Mouse (Mus musculus): ENCODE data around the gene Nup54.
A peak's percentile ranks its signal among the peaks of the same experiment; 100 is the strongest.

The Nup54 gene

DNA sequence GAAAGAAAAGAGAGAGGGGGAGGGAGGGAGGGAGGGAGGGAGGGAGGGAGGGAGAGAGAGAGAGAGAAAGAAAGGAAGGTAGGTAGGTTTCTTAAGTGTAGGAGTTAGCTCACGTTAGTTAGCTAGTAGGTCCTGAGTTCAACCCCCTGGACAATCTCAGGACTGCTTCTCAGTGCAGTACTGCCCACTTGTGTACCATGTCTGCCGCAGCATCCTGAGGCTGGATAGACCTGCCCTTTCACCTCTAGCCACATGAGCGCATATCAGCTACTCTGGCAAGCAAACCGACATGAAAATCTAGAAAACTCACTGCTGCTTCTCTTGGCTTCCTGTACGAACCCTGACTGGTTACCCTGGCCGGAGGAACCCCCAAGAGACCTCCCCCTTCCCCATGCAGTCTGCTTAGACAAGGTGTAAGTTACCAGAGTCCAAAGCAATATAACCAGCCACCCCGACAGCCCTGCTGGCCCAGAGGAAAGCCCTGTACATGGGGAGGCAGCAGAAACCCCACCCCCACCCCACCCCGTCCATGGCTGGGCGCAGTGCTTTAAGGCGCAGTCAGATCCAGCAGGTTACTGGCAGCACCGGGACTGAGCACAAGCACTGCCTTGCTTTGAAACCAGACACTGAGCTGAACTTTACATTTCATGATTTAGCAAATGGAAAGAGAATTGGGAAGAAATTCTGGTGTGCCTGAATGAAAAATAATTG is 21.6 kb downstream of the Nup54 start:
- no peak for DNase-seq (ENCODE audit: low read depth, low spot score)

DNA sequence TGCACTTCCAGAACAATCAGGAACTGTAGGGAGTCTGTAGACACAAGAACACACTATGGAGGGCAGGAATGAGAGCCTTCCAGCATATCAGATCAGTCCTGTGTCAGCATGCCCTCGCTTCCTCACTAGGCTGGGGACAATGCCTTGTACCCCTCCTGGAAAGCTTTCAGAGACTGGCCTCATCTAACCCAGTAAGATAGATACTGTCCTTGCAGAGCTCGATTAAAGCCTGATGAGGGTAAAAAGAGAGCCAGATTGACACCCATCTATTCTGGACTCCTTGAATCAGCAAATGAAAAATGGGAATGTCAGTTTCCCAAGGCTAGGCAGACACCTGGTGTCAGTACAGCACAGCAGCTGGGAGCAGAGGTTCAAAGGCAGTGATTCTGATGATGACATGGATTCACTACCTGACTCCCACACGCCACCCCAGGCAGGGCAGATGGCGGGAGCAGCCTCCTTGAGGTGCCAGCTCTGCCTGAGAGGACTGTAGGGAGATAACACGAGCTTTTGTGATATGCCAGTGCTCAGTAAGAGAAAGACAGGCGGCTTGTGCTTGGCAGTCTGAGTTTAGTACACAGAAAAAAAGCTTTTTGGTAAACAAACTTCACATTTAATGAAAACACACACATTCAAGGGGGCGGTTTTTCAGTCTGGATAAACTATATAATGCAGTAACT is 23.4 kb downstream of the Nup54 start:
- DNase-seq (ENCODE audit: low read depth, low spot score): no peak

DNA sequence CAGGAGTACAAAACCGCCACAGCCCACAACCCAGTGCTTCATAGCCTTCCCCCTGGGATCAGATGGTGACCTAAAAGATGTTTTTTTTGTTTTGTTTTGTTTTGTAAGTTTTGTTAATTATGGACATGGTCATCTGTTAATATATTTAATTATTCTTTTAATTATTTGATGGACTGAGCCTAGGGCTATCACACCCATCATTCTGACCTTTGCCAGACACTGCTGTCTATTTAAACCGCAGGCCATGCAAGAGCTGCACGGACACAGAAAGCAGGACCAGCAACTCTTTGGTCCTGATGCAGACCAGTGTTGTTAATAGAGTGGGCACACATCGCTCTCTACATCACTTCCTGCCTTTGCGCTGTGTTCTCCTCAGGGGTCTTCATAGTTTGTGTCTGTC is 24.5 kb downstream of the Nup54 start:
- DNase-seq (ENCODE audit: low read depth, low spot score): no peak

DNA sequence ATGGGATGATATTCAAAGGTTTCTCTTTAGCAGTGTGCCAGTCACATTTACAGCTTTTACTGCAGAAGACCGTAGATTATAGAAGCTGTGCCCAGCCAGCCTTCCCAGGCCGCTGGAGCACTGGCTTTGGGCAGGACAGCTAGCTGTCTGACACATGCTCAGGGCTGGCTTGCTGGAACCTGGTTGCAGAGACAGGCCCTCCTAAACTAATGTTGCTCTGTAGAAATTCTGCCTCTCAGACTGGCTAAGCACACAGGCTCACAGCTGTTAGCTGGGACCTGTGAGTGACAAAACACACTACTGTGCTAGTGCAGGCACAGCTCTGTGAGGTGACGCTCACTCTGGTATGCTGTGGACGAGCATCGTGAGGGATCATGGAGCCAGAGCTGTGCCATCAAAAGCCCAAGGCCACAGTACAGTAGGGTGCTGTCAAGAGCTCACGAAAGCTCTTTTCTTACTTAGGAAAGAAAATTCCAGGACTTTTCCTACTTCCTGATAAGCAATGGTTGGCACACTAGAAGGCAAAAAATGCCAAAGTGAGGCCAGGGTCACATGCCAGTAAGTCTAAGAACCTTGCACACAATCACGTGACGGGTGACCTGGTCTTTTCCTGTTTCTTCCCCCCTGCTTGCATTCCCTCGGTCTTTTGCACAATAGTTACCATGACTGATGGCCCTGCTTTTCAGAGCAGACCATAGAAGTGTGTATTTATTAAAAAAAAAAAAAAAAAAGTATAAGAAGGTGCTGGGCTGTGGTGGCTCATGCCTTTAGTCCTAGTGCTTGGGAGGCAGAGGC is 25.5 kb downstream of the Nup54 start:
- no peak for DNase-seq (ENCODE audit: low read depth, low spot score)

DNA sequence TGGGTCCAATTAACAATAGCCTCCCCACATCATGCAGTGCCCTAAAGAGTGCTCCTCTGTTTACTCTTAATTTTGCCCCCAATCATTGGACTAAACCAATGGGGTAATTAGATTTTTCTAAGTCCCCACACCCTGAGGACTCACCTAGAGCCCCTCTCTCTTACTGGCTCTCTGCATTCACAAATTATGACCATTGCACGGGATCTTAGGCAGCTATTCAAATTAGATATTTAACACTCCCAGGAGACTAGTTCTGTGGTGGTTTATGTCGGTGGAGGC is 30.7 kb downstream of the Nup54 start:
- no peak for DNase-seq (ENCODE audit: low read depth, low spot score)

DNA sequence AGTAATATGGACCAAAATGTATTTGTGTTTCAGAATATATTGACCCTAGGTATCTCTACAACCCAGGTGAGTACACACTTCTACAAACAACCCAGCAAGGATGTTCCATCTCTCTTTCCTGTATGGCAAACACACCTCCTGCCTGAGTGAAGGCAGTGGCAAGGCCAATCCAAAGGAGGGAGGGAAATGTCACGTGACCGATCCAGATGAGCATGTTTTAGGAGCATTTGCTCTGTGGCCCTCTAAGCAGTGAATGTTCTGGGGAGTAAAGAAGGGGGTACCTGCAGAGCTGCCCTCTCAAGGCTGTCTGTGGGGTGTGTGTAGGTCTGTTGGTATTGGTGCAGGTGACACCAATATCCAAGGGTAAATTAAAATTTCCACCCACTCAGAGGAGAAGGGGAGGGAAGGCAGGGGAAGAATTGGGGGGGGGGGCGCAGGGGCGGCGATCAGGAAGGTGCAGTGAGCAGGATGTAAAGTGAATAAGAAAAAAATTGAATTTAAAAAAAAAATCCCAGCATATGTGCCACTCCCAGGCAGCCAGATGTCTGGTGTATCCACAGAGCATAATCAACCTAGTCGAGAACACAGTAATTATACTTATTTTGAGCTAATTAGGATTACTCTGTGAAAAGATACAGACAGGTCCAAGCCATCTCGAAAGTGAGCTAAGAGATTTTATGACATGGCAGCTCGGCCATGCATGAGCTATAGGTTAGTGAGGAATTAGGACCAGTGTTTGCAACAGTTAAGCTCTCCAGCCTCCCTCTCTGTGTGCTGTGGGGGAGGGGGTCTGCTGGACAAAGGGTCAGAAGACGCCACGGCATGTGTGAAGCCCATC is 31.2 kb downstream of the Nup54 start:
- no peak for DNase-seq (ENCODE audit: low read depth, low spot score)

DNA sequence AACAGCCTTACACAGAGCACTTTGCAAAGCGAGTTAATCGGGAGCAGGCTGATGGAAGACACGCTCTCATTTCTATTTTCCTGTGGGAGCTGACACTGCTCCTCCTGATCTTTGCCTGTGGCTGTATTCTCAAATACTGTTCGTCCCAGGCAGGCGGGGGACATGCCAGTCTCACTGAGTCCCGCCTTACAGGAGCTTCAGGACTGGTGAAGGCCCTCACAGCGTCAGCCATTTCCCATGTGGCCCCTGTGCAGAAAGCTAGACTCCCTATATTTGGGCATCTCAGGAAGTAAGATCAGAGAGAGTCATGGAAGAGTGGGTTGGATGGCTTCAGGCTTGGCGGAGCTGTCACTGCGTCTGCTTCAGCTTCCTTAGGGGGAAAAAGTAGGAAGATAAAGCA is 32.2 kb downstream of the Nup54 start:
- no peak for DNase-seq (ENCODE audit: low read depth, low spot score)

DNA sequence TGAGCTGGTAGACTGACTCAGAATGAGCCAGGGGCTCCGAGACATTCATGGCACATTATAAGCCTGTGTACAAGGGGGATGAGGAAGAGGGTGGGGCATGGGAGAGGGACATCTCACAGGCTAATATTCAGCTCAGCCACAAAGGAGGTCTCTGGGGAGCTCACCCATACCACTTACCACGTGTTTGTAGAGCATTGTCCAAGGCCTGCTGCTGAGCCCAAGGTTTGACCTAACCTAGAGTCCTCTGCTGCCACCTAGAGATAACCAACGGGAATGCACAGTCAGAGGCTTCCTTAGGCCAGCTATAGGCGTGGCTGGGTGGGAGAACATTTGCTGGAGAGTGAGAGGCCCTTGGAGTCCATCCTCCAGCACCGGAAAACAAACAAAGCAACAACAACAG is 36.9 kb downstream of the Nup54 start:
- peak; percentile 93 for DNase-seq (ENCODE audit: low read depth, low spot score)

DNA sequence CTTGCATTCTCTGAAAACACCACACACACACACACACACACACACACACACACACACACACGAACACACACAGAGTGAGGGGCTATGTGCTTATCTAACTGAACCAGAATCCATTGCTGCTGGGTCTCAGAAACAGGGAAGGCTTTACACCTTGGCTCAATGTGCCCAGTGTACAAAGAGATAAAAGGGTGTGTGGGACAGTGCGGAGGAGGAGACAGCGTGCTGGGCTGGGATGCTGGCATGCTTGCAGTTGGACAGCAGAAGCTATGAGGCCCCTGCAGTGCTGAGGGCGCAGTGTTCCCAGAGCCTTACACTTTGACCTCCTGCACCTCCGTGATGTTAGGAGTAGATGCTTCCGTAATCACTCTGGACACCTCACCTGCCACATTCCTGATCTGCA is 38.5 kb downstream of the Nup54 start:
- DNase-seq (ENCODE audit: low read depth, low spot score): no peak

DNA sequence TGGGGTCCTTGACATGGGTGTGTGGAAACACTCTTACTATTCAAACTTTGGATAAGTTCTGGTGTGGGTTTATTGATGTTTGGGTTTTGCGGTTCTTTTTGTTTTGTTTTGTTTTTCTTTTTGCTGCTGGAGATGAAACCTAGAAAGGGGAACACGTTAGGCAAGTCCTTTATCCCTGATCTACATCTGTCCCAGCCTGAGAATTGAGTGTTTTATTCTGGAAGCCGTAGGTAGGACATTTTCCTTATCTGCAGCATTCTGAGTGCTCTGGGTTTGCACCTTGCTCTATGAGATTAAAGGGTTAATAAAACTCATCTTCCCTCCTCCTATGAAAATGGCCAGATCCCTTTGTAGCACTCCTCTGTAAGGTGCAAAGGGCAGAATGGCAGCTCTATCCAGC is 39.3 kb downstream of the Nup54 start:
- DNase-seq (ENCODE audit: low read depth, low spot score): no peak

DNA sequence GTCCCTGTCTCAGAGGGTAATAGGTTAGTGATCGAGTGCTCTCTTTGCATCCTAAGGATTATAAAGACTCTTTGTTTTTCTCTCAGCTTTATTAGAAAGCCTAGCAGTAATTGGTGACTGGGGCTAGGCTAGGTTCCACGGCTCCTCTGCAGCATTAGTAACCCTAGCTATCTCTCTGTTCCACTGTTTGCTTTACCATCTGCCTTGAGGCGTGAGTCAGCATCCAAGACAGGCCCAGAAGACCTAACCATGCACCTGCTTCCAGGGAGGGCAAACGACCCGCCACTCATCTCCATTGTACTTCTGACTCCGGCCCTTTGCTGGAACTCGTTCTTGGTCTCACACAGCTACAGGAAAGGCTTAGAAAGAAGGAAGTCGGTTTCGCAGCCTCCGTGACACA is 41.2 kb downstream of the Nup54 start:
- DNase-seq (ENCODE audit: low read depth, low spot score): no peak

DNA sequence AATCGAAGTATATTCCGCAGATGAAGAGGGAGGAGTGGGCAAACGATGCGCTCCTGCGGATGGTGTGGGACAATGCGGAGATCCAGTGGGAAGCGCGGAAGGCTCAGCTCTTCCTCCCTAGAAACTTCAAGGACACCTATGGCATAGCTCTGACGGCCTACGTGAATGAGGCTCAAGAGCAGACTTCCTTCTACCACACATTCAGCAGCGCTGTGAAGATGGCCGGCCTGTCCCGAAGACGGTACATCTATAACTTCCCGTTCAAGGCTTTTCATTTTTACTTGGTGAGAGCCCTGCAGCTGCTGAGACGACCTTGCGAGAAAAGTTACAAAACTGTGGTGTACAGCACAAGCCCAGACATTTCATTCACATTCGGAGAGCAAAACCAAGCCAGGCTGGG is 42.5 kb downstream of the Nup54 start:
- no peak for DNase-seq (ENCODE audit: low read depth, low spot score)

DNA sequence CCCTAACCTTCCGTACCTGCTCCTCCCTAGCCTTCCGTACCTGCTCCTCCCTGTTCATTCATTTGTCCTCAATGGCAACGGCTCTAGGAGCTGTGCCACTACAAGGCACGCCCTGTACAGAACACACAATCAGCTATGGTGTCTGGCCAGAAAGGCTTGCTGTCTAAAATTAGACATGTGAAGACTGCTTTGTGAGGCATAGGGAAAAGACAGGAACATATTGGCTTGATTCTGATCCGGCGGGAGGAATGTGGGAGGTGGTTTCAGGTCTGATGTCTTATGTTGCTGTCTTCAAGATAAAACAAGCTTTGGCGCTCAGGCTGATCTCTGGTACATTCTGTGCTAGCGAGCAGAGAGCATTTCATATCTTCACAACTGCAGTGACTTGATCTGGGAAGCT is 44.4 kb downstream of the Nup54 start:
- DNase-seq (ENCODE audit: low read depth, low spot score): no peak

DNA sequence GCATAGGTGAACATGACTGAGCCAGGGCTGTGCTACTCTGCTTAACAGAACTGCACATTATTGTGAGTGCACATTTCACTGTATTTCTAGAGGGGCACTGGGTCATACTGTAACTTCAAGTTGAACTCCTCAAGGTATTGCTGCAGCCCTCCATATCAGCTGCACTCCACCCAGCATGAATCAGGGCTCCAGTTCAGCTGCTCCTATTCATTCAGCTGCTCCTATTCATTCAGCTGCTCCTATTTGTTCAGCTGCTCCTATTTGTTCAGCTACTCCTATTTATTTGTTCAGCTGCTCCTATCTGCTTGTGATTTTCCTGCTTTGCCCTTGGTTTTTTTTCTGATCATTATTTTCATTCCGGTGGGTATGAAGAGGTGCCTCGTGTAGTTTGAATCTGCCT is 45.0 kb downstream of the Nup54 start:
- DNase-seq (ENCODE audit: low read depth, low spot score): no peak

DNA sequence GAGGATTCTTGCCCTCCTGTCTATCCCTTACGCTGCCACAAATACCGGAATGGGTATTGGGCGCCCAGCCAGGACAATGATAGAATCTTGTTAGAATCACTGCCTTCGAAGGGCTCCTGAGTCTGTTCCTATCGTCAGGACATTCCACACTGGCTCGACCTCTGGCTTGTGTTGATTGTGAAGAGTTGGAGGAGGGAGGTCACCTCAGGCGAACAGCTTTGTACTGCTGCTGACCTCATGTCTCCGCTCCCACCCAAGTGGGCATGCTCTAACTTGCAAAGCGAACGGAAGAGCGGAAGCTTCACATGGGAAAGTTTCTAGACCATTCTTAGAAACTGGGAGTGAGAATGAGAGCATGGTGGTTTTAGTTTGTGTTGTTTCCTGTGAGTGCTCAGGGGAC is 47.6 kb downstream of the Nup54 start:
- DNase-seq (ENCODE audit: low read depth, low spot score): no peak

DNA sequence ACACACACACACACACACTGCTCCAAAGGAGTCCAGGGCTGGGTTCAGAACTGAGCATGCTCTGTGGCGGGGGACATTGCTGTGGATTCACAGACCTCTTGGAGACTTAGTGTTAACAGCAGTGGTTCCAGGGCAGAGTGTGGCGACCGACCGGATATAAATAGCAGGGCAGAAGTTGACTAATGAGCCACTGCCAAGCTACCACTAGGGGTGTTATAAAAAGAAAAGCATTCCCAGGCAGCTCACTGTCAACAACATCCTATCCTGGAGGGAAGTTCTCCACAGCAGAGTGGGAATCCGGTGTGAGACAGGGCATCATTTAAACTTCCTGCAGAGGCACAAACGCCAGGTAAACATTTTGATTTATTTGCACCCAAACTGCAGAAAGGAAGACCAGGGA is 48.4 kb downstream of the Nup54 start:
- DNase-seq (ENCODE audit: low read depth, low spot score): no peak

DNA sequence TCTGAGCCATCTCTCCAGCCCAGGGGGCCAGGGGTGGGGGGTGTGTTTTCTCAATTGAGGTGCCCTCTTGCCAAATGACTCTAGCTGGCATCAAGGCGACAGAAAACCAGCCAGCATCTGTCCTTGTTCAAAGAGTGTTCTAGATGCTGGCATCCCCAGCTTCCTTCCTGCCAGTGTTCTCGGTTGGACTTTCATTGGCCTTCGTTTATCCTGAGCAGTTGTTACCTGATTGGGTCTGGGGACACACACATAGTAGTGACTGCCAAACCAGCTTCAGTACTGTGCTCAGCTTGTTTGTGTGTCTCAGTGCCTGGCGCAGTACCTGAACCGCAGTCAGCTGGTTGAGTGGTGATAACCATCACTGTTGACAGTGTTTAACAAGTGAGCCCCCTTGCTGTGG is 48.9 kb downstream of the Nup54 start:
- DNase-seq (ENCODE audit: low read depth, low spot score): no peak

DNA sequence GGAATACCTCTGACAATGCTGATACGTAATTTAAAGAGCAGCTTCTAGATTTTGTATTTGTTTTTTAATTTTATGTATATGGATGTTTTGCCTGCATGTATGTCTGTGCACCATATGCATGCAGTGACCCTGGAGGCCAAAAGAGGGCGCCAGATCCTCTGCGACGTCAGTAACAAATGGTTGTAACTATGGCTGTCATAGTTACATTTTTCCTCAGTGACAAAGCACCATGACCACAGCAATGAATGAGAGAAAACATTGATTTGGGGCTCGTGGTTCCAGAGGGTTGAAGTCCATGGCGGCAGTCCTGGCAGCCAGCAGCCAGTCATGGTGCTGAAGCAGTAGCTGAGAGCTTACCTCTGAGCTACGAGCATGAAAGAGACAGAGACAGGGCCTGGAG is 50.2 kb downstream of the Nup54 start:
- peak; percentile 56 for DNase-seq (ENCODE audit: low read depth, low spot score)

DNA sequence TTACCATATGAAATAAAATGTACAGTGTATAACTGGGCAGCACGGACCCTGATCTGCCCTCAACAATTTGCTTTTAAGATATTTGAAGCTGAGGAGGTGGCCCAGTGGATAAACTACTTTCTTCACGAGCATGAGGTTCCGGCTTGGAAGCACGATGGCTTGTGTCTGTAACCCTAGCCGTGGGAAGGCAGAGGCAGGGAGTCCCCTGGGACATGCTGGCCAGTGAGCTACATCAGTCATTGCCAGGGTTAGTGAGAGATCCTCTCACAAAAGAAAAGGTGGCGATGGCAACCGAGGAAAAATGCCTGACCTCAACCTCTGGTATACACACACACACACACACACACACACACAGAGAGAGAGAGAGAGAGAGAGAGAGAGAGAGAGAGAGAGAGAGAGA is 51.3 kb downstream of the Nup54 start:
- peak; percentile 19 for DNase-seq (ENCODE audit: low read depth, low spot score)

DNA sequence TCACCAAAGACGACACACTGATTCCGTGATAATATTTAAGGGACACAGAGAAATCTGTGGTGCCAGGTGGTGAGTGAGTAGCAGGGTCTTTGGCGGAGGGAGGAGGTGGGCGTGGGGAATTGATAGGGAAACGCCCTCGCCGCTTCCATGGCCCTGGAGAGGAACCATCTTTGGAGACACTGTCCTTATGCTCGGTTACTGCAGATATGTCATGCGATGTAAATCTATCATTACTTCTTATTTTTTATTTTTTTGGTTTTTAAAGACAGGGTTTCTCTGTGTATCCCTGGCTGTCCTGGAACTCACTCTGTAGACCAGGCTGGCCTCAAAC is 52.7 kb downstream of the Nup54 start:
- no peak for DNase-seq (ENCODE audit: low read depth, low spot score)

DNA sequence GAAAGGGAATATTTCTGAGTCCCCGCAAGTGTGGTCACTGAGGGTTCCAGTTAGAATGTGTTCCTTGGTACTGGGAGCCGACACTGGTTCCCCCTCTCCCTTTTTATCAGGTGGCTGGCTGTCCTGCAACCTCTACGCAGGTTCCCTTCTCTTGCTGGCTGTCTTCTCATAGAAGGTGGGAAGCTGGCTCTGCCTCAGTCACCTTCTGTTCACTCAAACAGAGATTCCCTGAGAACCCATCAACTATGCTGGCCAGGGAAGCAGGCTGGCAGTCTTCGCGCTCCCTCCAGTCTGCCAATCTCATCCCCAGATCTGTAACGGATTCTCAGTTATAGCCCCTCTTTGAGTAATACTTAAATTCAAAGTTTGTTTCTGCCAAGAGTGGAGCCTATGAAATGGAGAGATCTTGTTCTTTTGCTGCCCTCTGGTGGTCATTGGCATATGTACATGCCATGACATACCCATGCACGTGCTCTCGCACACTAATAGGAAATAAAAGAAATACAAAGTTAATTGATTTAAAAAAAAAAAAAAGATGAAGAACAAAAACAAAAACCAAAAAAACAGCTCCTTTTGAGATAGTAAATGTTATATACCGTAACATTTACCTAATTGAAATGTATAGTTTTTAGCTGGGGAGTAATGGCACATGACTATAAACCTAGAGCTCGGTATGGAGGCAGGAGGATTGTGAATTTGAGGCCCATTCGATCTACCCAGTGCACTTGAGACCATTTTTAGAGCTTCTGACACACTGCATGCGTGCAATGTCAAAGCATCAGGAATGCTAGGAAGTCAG is 53.3 kb downstream of the Nup54 start:
- peak; percentile 91 for DNase-seq (ENCODE audit: low read depth, low spot score)

Data from 3T3-L1 (cell line).